Mouse (Mus musculus) mesoderm, embryonic 11.5 days (tissue): Measurements from ENCODE around the gene Chrm1.

ENCODE experiments used
- DNase-seq: peaks from one replicate; pipeline ENCODE4 v3.0.0-alpha.2; 2012; ENCODE audit warnings: low read depth, low spot score

Chrm1 gene

GRCm38 (mm10) chr19:8663360-8663839 lies at the start of gene Chrm1:
Chrm1 (plus strand) TSS chr19:8663789.
- DNase-seq, result no peak

- peak; percentile 51 for DNase-seq
Observed at GRCm38 (mm10) chr19:8614343-8614742, 49.2 kb upstream of the Chrm1 start.

GRCm38 (mm10) chr19:8616314-8616713 lies 47.3 kb upstream of the Chrm1 start:
- DNase-seq, result no peak

- no peak for DNase-seq
Observed at GRCm38 (mm10) chr19:8617904-8618303, 45.7 kb upstream of the Chrm1 start, which contains the start of gene Slc22a6. Slc22a6 (plus strand) TSS chr19:8618039.

GRCm38 (mm10) chr19:8621098-8621497 lies 42.5 kb upstream of the Chrm1 start:
- DNase-seq, result no peak

- DNase-seq, result peak; percentile 18
Observed at GRCm38 (mm10) chr19:8630249-8630648, 33.3 kb upstream of the Chrm1 start.

- no peak for DNase-seq
Observed at GRCm38 (mm10) chr19:8630826-8631225, 32.8 kb upstream of the Chrm1 start.

GRCm38 (mm10) chr19:8632029-8632428 lies 31.6 kb upstream of the Chrm1 start:
- DNase-seq, result no peak

GRCm38 (mm10) chr19:8642086-8642485 lies 21.5 kb upstream of the Chrm1 start:
- DNase-seq, result no peak

- peak; percentile 24 for DNase-seq
Observed at GRCm38 (mm10) chr19:8646393-8646792, 17.2 kb upstream of the Chrm1 start.

GRCm38 (mm10) chr19:8655833-8656232 lies 7.8 kb upstream of the Chrm1 start:
- DNase-seq, result no peak

GRCm38 (mm10) chr19:8656341-8656740 lies 7.2 kb upstream of the Chrm1 start:
- DNase-seq, result no peak

GRCm38 (mm10) chr19:8661821-8662307 lies 1.7 kb upstream of the Chrm1 start:
- DNase-seq, result peak; percentile 68

GRCm38 (mm10) chr19:8662337-8662736 lies 1.3 kb upstream of the Chrm1 start:
- DNase-seq, result peak; percentile 76

- no peak for DNase-seq
Observed at GRCm38 (mm10) chr19:8663911-8664421, 377 bp downstream of the Chrm1 start.

- DNase-seq, result no peak
Observed at GRCm38 (mm10) chr19:8664859-8665258, 1.3 kb downstream of the Chrm1 start.

GRCm38 (mm10) chr19:8665746-8666145 lies 2.2 kb downstream of the Chrm1 start:
- no peak for DNase-seq

GRCm38 (mm10) chr19:8672859-8673258 lies 9.3 kb downstream of the Chrm1 start:
- no peak for DNase-seq

GRCm38 (mm10) chr19:8673336-8674063 lies 9.9 kb downstream of the Chrm1 start:
- DNase-seq, result no peak

- peak; percentile 17 for DNase-seq
Observed at GRCm38 (mm10) chr19:8679031-8679779, 15.6 kb downstream of the Chrm1 start.

GRCm38 (mm10) chr19:8681633-8682362 lies 18.2 kb downstream of the Chrm1 start:
- DNase-seq, result no peak

- peak; percentile 94 for DNase-seq
Observed at GRCm38 (mm10) chr19:8682996-8683395, 19.4 kb downstream of the Chrm1 start.
